Mouse (Mus musculus): ENCODE results near the gene Ces1a.

- TF ChIP-seq POLR2A (IDR thresholded peaks at IDR 0.05; ENCODE audit: low read depth, low read length) (no peak), CTCF (IDR thresholded peaks at IDR 0.05; ENCODE audit: borderline replicate concordance, insufficient read depth, low read length) (no peak)
These were observed 40.7 kb upstream of the Ces1a start for GRCm38 (mm10) chr8:93088686-93089122.
